Mouse (Mus musculus) ovary, postnatal 14 days (tissue): ENCODE measurements around the gene Dtx4.

Experiments
- DNase-seq: peaks from one replicate; pipeline ENCODE4 v3.0.0; 2022; ENCODE audit warnings: low spot score

Gene Dtx4

GRCm38 (mm10) chr19:12418312-12418711 lies 82.9 kb downstream of the Dtx4 start:
- no peak for DNase-seq

DNA sequence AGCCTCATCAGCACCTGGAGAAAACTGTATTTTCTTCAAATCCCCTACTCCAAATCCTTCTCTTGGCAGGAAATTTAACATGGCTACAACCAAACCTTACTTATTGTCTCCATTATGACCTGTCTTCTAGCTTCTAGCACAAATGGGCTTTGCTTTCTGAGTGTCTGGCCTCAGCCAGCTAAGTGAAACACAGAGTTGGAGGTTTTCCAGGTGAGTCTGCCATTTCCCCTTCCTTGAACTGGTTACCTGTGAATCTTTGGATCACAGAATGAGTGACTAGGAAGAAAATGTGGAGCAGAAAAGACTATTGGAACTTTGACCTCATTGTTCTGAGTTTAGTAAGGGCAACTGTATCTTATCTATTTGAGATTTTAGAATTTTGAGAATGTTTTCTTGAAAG lies 83.9 kb downstream of the Dtx4 start, which contains the start of gene Olfr1441:
Gene Olfr1441, plus strand, starts transcription at position 73 of the 400 bp plus-strand sequence.
- DNase-seq: no peak
